Mouse (Mus musculus) neural tube, embryonic 11.5 days (tissue): ENCODE measurements at regions not wholly inside any gene's neighbourhood (a gene's known extent, or its start where the extent isn't known, plus 50 kb on each side); places are given as distances from the start of the nearest gene placed in this dataset.

Source experiments
- ATAC-seq: fragments of 200-750 bp; cut with Nextera tagmentation; 2 replicates; pipeline ENCODE4 v1.8.0; 2017; ENCODE audit warnings: moderate number of reproducible peaks, mild to moderate bottlenecking, moderate TSS enrichment, moderate library complexity; ENCODE audit not compliant: insufficient read depth, low FRiP score, low TSS enrichment
- DNase-seq: peaks from one replicate; pipeline ENCODE4 v3.0.0-alpha.2; 2015; ENCODE audit warnings: low spot score
- H3K27ac ChIP-seq: fragments of 300-500 bp; sonication (generic); 2 replicates; pipeline ENCODE4 v1.5.1; 2014; ENCODE audit warnings: low read depth, mild to moderate bottlenecking, low read length
- H3K27me3 ChIP-seq: fragments of 300-500 bp; sonication (generic); 2 replicates; pipeline ENCODE4 v1.6.1; 2014; ENCODE audit warnings: mild to moderate bottlenecking, low read length, mixed read lengths; ENCODE audit not compliant: control insufficient read depth, insufficient read depth
- H3K36me3 ChIP-seq: fragments of 300-500 bp; sonication (generic); 2 replicates; pipeline ENCODE4 v1.6.1; 2014; ENCODE audit warnings: mild to moderate bottlenecking, low read length, moderate library complexity, mixed read lengths; ENCODE audit not compliant: control insufficient read depth, insufficient read depth
- H3K4me1 ChIP-seq: fragments of 300-500 bp; sonication (generic); 2 replicates; pipeline ENCODE4 v1.6.1; 2014; ENCODE audit warnings: low read length, mixed read lengths; ENCODE audit not compliant: control insufficient read depth, insufficient read depth
- H3K4me2 ChIP-seq: fragments of 300-500 bp; sonication (generic); 2 replicates; pipeline ENCODE4 v1.6.1; 2014; ENCODE audit warnings: low read depth, mild to moderate bottlenecking, moderate library complexity
- H3K4me3 ChIP-seq: fragments of 300-500 bp; sonication (generic); 2 replicates; pipeline ENCODE4 v1.5.1; 2014; ENCODE audit warnings: low read depth, low read length
- H3K9ac ChIP-seq: fragments of 300-500 bp; sonication (generic); 2 replicates; pipeline ENCODE4 v1.6.1; 2014; ENCODE audit warnings: mild to moderate bottlenecking, low read length
- H3K9me3 ChIP-seq: fragments of 300-500 bp; sonication (generic); 2 replicates; pipeline ENCODE4 v1.6.1; 2016; ENCODE audit warnings: low read length; ENCODE audit not compliant: control insufficient read depth
- WGBS: fragments of 180-500 bp; shearing (Covaris S2); extraction: QIAGEN DNeasy Blood & Tissue Kit; methylation state at CpG from one replicate; pipeline ENCODE4 v1.1.7; 2014; 5-methylcytosine and 5-hydroxymethylcytosine counted together

DNA sequence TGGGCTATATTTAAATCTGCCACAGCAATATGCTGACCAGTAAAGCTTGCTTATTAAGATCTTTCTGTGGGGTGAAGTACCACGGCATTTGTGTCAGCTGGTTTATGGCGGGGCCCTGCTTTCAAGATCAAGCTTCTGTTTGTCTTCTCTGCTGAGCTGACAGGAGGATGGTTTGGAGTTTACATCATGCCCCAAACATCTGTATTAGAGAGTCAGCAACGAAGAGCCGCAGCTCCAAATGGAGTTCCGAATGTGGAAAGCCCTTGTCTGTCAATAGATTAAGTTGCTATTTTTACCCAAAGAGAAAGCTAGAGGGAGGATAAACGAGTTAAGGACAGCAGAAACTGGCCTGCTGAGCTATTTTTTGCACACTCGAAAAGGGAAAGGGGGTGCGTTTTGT, 463.8 kb downstream of the Cd83 start:
- Histone ChIP-seq H3K4me1 (no peaks in the 10 kb centered on the region; the same call in none of the 2 replicates), H3K4me2 (no peak overlapping the region), H3K4me3 (no peak overlapping the region), H3K27ac (no peak overlapping the region), H3K9me3 (no peaks in the 10 kb centered on the region), H3K9ac (no peak overlapping the region), H3K27me3 (no peaks in the 10 kb centered on the region), H3K36me3 (no peaks in the 10 kb centered on the region)
- ATAC-seq = no peak
- DNase-seq = no peak
- WGBS = 55% methylated on average over 8 of the region's 8 CpGs

DNA sequence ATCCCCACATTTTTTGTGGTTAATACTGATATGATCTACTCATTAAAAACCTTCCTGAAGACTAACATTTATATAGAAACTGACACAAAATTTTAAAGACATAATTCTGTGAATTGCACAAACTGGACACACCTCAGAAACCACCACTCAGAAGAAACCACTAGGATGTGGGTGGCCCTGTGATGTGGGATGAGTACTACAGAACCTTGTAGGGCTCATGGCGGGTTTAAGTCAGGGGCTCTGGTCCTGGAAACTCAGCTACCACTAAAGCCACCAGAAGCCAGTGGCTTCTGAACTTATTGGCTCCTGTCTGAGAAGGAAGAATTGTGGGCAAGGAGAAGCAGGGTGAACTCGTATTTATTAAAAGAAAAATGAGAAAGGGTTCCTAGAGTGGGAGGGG, 464.5 kb downstream of the Cd83 start:
- no peak for ATAC-seq
- Histone ChIP-seq H3K27ac (no peak overlapping the region), H3K36me3 (no peaks in the 10 kb centered on the region), H3K9ac (no peak overlapping the region), H3K4me3 (no peak overlapping the region), H3K4me1 (no peaks in the 10 kb centered on the region; the same call in none of the 2 replicates), H3K4me2 (no peak overlapping the region), H3K9me3 (no peaks in the 10 kb centered on the region), H3K27me3 (no peaks in the 10 kb centered on the region)
- 92% methylated on average over 2 of the region's 2 CpGs for WGBS
- no peak for DNase-seq

DNA sequence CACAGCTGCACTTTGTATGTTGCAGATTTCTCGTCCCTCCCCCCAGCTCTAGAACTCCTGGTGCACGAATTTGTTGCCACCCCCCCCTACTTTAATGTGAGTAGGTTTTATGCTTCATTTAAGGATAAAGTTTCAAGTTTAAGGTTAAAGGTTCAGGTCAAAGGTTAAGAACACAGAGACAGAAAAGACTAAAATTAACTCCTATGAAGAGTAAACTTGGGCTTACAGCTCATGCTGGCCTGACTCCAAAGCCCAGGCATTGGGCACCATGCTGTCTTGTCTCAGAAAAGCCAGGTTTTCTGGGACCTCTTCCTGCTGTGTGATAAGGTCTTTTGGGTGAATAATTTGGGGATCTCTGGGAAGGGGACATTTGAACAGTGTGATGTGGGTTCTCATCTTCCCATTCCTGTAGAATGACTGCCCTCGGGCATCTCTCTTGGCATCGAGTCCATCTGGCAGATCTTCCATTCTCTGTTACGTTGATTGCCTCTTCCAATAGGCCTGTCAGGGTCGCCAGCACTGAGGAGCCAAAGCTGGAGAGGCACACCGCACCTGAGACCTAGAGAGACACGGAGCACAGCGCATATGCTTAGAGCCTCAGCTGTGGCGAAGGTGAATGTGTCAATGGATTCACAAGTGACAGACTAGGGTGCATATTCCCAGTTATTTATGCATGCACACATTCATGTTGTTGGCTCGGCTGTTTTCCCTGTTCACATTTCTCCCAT, 466.1 kb downstream of the Cd83 start:
- Histone ChIP-seq H3K36me3 (no peaks in the 10 kb centered on the region), H3K9ac (no peak overlapping the region), H3K4me2 (no peak overlapping the region), H3K27ac (no peak overlapping the region), H3K4me1 (no peaks in the 10 kb centered on the region; the same call in none of the 2 replicates), H3K27me3 (no peaks in the 10 kb centered on the region), H3K4me3 (no peak overlapping the region), H3K9me3 (no peaks in the 10 kb centered on the region)
- no peak for ATAC-seq
- 81% methylated on average over 11 of the region's 11 CpGs for WGBS
- DNase-seq = no peak

DNA sequence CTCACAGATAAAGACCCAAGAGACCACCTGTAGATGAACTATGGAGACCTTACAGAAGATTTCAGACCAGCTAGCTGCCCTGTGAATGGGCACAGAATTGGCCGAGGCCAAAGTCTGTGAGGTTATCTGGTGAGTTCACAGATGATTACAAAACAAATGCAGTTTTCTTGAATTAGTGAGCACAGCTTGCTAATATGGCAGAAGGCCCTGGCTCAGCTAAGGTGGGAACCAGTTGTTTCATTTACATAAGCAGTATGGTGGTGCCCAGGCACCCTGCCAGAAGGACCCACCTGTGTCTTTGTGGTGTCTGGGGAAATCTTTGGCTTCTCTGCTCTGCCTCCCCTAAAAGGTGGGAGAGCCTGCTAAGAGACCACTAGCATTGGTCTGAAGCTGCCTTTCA, 466.9 kb downstream of the Cd83 start:
- H3K9ac ChIP-seq = no peak overlapping the region
- ATAC-seq = no peak
- H3K27ac ChIP-seq = no peak overlapping the region
- no peaks in the 10 kb centered on the region for H3K36me3 ChIP-seq
- no peaks in the 10 kb centered on the region; the same call in none of the 2 replicates for H3K4me1 ChIP-seq
- H3K4me3 ChIP-seq = no peak overlapping the region
- H3K27me3 ChIP-seq = no peaks in the 10 kb centered on the region
- no peak for DNase-seq
- WGBS = 82% methylated on average over 1 of the region's 1 CpGs
- no peaks in the 10 kb centered on the region for H3K9me3 ChIP-seq
- no peak overlapping the region for H3K4me2 ChIP-seq

DNA sequence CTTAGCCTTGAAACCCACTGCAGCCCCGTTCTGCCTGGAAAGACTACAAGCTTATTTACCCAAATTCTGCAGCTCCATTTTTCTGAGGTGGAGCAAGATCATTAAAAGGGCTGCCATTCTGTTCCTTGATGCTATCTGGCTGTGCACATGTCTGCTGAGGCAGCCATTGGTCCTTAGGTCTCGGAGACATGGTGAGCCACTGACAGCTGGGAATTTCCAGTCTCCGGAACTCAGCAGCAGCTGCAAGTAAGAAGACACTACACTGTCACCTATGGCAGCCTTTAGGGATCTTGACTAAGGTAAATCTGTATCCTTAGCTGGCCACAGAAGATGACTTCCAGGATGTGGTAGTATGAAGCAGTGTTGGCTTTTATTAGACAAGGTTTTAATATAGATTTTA, 467.9 kb downstream of the Cd83 start:
- Histone ChIP-seq H3K4me3 (no peak overlapping the region), H3K4me1 (no peaks in the 10 kb centered on the region; the same call in none of the 2 replicates), H3K9ac (no peak overlapping the region), H3K27me3 (no peaks in the 10 kb centered on the region), H3K27ac (no peak overlapping the region), H3K9me3 (no peaks in the 10 kb centered on the region), H3K4me2 (no peak overlapping the region), H3K36me3 (no peaks in the 10 kb centered on the region)
- DNase-seq (no peak), ATAC-seq (no peak)
- 76% methylated on average over 3 of the region's 3 CpGs for WGBS

DNA sequence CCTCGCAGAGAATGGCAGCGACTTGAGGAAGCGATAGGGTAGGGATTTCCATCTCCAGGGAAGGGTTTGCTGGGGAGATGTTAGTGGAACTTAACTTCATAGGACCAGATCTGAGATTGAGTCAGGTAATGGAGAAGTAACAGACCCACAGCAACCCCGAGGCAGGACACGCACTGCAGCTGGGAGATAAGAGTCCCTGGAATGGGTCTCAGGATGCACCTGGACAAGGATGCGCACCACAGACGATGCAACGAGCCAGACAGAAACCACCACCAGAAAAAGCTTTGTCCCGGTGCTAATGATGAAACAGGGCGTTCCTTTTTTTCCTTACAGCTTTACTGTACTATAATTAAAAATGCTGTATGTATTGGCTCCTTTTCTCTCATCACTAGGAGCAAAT, 470.9 kb upstream of the Jarid2 start:
- ATAC-seq = no peak
- H3K27me3 ChIP-seq = no peaks in the 10 kb centered on the region
- no peak overlapping the region for H3K27ac ChIP-seq
- 89% methylated on average over 10 of the region's 10 CpGs for WGBS
- H3K4me2 ChIP-seq = no peak overlapping the region
- no peak overlapping the region for H3K4me3 ChIP-seq
- no peaks in the 10 kb centered on the region for H3K36me3 ChIP-seq
- DNase-seq = no peak
- H3K9ac ChIP-seq = no peak overlapping the region
- H3K4me1 ChIP-seq = no peaks in the 10 kb centered on the region
- no peaks in the 10 kb centered on the region for H3K9me3 ChIP-seq

DNA sequence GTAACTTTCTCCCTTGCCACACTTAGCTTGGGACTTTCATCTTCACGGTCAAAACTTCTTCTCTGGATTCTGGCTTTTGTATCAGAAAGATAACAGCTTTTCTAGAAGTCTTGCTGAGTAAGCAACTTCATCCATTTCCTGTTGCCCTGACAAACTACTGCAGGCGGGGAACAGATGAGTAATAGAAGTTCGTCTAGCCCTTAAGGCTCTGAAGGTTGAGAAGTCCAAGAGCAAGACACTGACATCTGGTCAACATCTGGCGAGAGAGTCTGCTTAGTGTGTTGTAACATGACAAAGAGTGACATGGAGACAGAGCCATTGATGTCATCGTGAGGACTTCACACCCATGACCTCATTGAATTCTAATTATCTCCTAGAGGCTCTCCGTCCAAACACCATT, 469.2 kb upstream of the Jarid2 start:
- Histone ChIP-seq H3K4me3 (no peak overlapping the region), H3K9me3 (no peaks in the 10 kb centered on the region), H3K4me1 (no peaks in the 10 kb centered on the region), H3K27ac (no peak overlapping the region), H3K36me3 (no peaks in the 10 kb centered on the region), H3K9ac (no peak overlapping the region), H3K4me2 (no peak overlapping the region), H3K27me3 (no peaks in the 10 kb centered on the region)
- ATAC-seq (no peak), DNase-seq (no peak)
- WGBS = 60% methylated on average over 6 of the region's 6 CpGs

DNA sequence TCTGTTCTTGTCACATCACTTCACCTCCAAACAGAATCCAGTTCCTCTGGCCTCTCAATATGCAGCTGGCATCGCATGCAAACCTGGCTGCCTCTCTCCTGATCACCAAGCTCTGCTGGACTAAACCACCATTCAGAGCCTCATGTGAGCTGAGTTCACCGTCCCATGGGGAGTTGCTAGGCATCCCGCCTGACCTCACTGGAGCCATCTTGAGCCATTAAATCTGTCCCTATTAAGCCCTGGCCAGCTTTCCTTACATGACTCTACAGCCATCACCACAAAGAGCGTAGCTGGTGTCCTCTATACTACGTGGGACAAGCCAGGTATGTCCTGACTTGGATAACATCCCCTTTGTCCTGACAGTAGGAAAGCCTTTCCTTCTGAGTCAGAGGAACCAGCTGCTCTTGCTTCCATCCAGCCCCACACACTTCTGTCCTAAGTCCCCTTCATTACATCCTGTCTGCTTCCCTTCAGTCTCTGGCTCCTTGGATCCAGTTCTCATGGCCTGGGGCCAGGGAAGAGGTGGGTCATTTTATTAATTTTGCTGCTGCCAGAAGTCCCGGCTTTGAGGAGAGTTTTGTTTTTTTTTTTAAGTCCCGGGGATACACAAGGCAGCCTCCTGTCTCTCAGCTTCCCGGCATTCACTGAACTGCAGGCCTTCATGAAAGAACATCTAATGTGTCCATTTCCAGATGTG, 468.5 kb upstream of the Jarid2 start:
- no peak overlapping the region for H3K4me2 ChIP-seq
- ATAC-seq (no peak), DNase-seq (no peak)
- H3K9me3 ChIP-seq = no peaks in the 10 kb centered on the region
- no peak overlapping the region for H3K4me3 ChIP-seq
- H3K4me1 ChIP-seq = no peaks in the 10 kb centered on the region
- no peak overlapping the region for H3K9ac ChIP-seq
- H3K36me3 ChIP-seq = no peaks in the 10 kb centered on the region
- 80% methylated on average over 8 of the region's 8 CpGs for WGBS
- H3K27me3 ChIP-seq = no peaks in the 10 kb centered on the region
- no peak overlapping the region for H3K27ac ChIP-seq
